Mouse (Mus musculus) kidney, postnatal 0 days (tissue): ENCODE data around the gene Igsf23. TPM values are rescaled to one million over a fixed set of nuclear protein-coding genes. Genes with fewer than 3 reads are reported as not detected.

ENCODE experiments used
- ATAC-seq: fragments of 200-750 bp; cut with Nextera tagmentation; replicated peaks from 2 replicates; pipeline ENCODE4 v1.8.0; 2017; ENCODE audit warnings: low read depth, moderate number of reproducible peaks, moderate TSS enrichment, moderate library complexity; ENCODE audit not compliant: low FRiP score
- DNase-seq: peaks from one replicate; pipeline ENCODE4 v3.0.0-alpha.2; 2016; ENCODE audit warnings: low spot score
- H3K27ac ChIP-seq: fragments of 300-500 bp; sonication (generic); 2 replicates; pipeline ENCODE4 v1.5.1; 2014; ENCODE audit warnings: mild to moderate bottlenecking
- H3K27me3 ChIP-seq: fragments of 300-500 bp; sonication (generic); 2 replicates; pipeline ENCODE4 v1.6.1; 2014; ENCODE audit warnings: low read length, mixed read lengths; ENCODE audit not compliant: insufficient read depth
- H3K36me3 ChIP-seq: fragments of 300-500 bp; sonication (generic); 2 replicates; pipeline ENCODE4 v1.6.1; 2014; ENCODE audit warnings: low read length, mixed read lengths; ENCODE audit not compliant: insufficient read depth
- H3K4me1 ChIP-seq: fragments of 300-500 bp; sonication (generic); replicated peaks from 2 replicates; pipeline ENCODE4 v1.6.1; 2014; ENCODE audit warnings: antibody characterized with exemption, low read length, mixed read lengths; ENCODE audit not compliant: insufficient read depth
- H3K4me2 ChIP-seq: fragments of 300-500 bp; sonication (generic); 2 replicates; pipeline ENCODE4 v1.6.1; 2014; ENCODE audit warnings: mild to moderate bottlenecking, low read length, moderate library complexity, mixed read lengths
- H3K4me3 ChIP-seq: fragments of 300-500 bp; sonication (generic); replicated peaks from 2 replicates; pipeline ENCODE4 v1.5.1; 2014; ENCODE audit warnings: low read depth, low read length
- H3K9ac ChIP-seq: fragments of 300-500 bp; sonication (generic); 2 replicates; pipeline ENCODE4 v1.6.1; 2014; ENCODE audit warnings: low read depth, low read length
- H3K9me3 ChIP-seq: fragments of 300-500 bp; sonication (generic); replicated peaks from 2 replicates; pipeline ENCODE4 v1.6.1; 2016; ENCODE audit warnings: low read length, inconsistent platforms, mixed read lengths
- CTCF ChIP-seq: IDR thresholded peaks from 2 replicates; pipeline ENCODE4 v1.5.1; 2016; ENCODE audit warnings: antibody characterized with exemption, low read depth, mild to moderate bottlenecking, moderate library complexity
- WGBS: fragments of 180-500 bp; shearing (Covaris S2); extraction: QIAGEN DNeasy Blood & Tissue Kit; methylation state at CpG from one replicate; pipeline ENCODE4 v1.1.7; 2014; 5-methylcytosine and 5-hydroxymethylcytosine counted together
- polyA plus RNA-seq: library from polyadenylated mRNA; unstranded; fragments of >200 nt; fragmentation: Nextera tagmentation; extraction: Ambion mirVana; gene quantifications from 2 replicates; pipeline ENCODE4 v1.2.1, GENCODE M21; 2015

The Igsf23 gene
- polyA plus RNA-seq, 1 experiment from 2014 or later = 0.13 TPM

- H3K36me3 ChIP-seq = no peaks in the 10 kb centered on the region
- H3K27me3 ChIP-seq = no peaks in the 10 kb centered on the region
- WGBS = 18% methylated on average over 2 of the region's 2 CpGs
- H3K4me3 ChIP-seq = no peak overlapping the region
- ATAC-seq (no peak), DNase-seq (no peak)
- no peak for TF ChIP-seq CTCF
- H3K9ac ChIP-seq = no peak overlapping the region
- H3K4me1 ChIP-seq = 0 out of 2 replicates have a peak, but pooled peaks cover 12% of the 10 kb centered on the region
- H3K27ac ChIP-seq = no peak overlapping the region
- H3K9me3 ChIP-seq = no peaks in the 10 kb centered on the region
- no peak overlapping the region for H3K4me2 ChIP-seq
These were observed 27.2 kb downstream of the Igsf23 start for GRCm38 (mm10) chr7:19923354-19923753.

- Histone ChIP-seq H3K4me2 (peak within 1 kb of the TSS; percentile 91), H3K27me3 (no peaks in the 10 kb centered on the region), H3K4me3 (peak within 1 kb of the TSS; percentile 89), H3K4me1 (0 out of 2 replicates have a peak, but pooled peaks cover 12% of the 10 kb centered on the region), H3K9ac (peak within 1 kb of the TSS; percentile 82), H3K27ac (peak within 1 kb of the TSS; percentile 90), H3K9me3 (no peaks in the 10 kb centered on the region), H3K36me3 (peaks cover 11% of the 10 kb centered on the region; the same call in 1 of the 2 replicates)
- under 1% methylated on average over 60 of the region's 60 CpGs for WGBS
- DNase-seq = peak; percentile 87
- ATAC-seq = peak; percentile 89
- TF ChIP-seq CTCF = peak; percentile 49
These were observed 29.9 kb downstream of the Igsf23 start, which contains the start of gene Pvr for GRCm38 (mm10) chr7:19920506-19921261. Gene Pvr, minus strand, starts transcription at chr7:19921160.

GRCm38 (mm10) chr7:19920166-19920505 lies 30.4 kb downstream of the Igsf23 start:
- H3K4me3 ChIP-seq = peak overlapping the region; percentile 89
- no peaks in the 10 kb centered on the region for H3K9me3 ChIP-seq
- H3K4me2 ChIP-seq = peak overlapping the region; percentile 91
- WGBS = 28% methylated on average over 4 of the region's 4 CpGs
- no peaks in the 10 kb centered on the region for H3K27me3 ChIP-seq
- peak overlapping the region; percentile 82 for H3K9ac ChIP-seq
- DNase-seq = no peak
- H3K27ac ChIP-seq = peak overlapping the region; percentile 90; the same call in 1 of the 2 replicates
- 0 out of 2 replicates have a peak, but pooled peaks cover 12% of the 10 kb centered on the region for H3K4me1 ChIP-seq
- TF ChIP-seq CTCF = no peak
- H3K36me3 ChIP-seq = peaks cover 11% of the 10 kb centered on the region; the same call in 1 of the 2 replicates
- no peak for ATAC-seq

GRCm38 (mm10) chr7:19914558-19914957 lies 36.0 kb downstream of the Igsf23 start:
- Histone ChIP-seq H3K27ac (no peak overlapping the region), H3K4me2 (no peak overlapping the region), H3K4me1 (no peaks in the 10 kb centered on the region), H3K4me3 (no peak overlapping the region), H3K9me3 (no peaks in the 10 kb centered on the region), H3K9ac (no peak overlapping the region), H3K36me3 (peaks cover 23% of the 10 kb centered on the region), H3K27me3 (no peaks in the 10 kb centered on the region)
- ATAC-seq (no peak), DNase-seq (no peak)
- 94% methylated on average over 7 of the region's 7 CpGs for WGBS
- TF ChIP-seq CTCF = no peak

- 89% methylated on average over 23 of the region's 23 CpGs for WGBS
- TF ChIP-seq CTCF = no peak
- no peak overlapping the region for H3K27ac ChIP-seq
- H3K4me2 ChIP-seq = no peak overlapping the region
- no peaks in the 10 kb centered on the region for H3K27me3 ChIP-seq
- no peak for DNase-seq
- no peaks in the 10 kb centered on the region for H3K9me3 ChIP-seq
- peaks cover 30% of the 10 kb centered on the region for H3K36me3 ChIP-seq
- H3K4me3 ChIP-seq = no peak overlapping the region
- no peak overlapping the region for H3K9ac ChIP-seq
- no peak for ATAC-seq
- no peaks in the 10 kb centered on the region for H3K4me1 ChIP-seq
These were observed 38.6 kb downstream of the Igsf23 start for GRCm38 (mm10) chr7:19911695-19912524.

GRCm38 (mm10) chr7:19911292-19911658 lies 39.3 kb downstream of the Igsf23 start:
- Histone ChIP-seq H3K9ac (no peak overlapping the region), H3K4me2 (no peak overlapping the region), H3K4me3 (no peak overlapping the region), H3K4me1 (no peaks in the 10 kb centered on the region), H3K9me3 (no peaks in the 10 kb centered on the region), H3K36me3 (peaks cover 27% of the 10 kb centered on the region), H3K27me3 (no peaks in the 10 kb centered on the region), H3K27ac (no peak overlapping the region)
- ATAC-seq = no peak
- 81% methylated on average over 6 of the region's 6 CpGs for WGBS
- no peak for TF ChIP-seq CTCF
- DNase-seq = no peak
